Mouse (Mus musculus) bone marrow macrophage, adult 2 months (primary cell): ENCODE results near the gene Stx2.

Experiments used
- CTCF ChIP-seq: IDR thresholded peaks from 2 replicates; pipeline ENCODE4 v1.5.1; 2012; ENCODE audit warnings: low read depth, mild to moderate bottlenecking, low read length, moderate library complexity
- POLR2A ChIP-seq: IDR thresholded peaks from 2 replicates; pipeline ENCODE4 v1.6.1; 2012; ENCODE audit warnings: mild to moderate bottlenecking, low read depth, low read length, borderline replicate concordance

- TF ChIP-seq POLR2A (no peak), CTCF (no peak)
Measured at GRCm38 (mm10) chr5:129009577-129009976, 1.2 kb upstream of the Stx2 start.
